Mouse (Mus musculus) MEL-GATA-1-ER (cell line): ENCODE data around the gene Nlrp3.
"Not testable (repeated sequence)": the region's sequence is repeated elsewhere in the genome, so short reads cannot be mapped to it uniquely, and the experiment has no call there.

Source experiments
- DNase-seq: peaks from one replicate; pipeline ENCODE4 v3.0.0-alpha.2; 2012; ENCODE audit warnings: low read depth; ENCODE audit errors: extremely low read depth

Gene Nlrp3

DNA sequence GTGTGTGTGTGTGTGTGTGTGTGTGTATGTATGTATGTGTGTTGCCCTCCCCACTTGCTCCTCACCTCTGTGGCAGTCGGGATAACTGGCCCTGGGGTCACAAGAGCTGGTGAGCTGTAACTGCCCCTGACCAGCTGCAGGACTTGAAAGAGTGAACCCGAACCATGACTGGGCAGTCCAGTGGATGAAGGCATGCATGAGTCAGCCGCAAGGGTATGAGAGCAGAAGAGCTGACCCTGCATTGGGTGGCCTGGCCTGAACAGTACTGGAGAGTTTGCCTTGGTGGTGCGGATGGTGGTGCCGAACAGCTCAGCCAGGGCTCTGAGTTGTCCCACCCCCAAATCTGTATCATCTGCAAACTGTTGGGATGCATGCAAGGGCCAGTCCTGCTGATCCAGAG is 9.8 kb upstream of the Nlrp3 start:
- DNase-seq: no peak

DNA sequence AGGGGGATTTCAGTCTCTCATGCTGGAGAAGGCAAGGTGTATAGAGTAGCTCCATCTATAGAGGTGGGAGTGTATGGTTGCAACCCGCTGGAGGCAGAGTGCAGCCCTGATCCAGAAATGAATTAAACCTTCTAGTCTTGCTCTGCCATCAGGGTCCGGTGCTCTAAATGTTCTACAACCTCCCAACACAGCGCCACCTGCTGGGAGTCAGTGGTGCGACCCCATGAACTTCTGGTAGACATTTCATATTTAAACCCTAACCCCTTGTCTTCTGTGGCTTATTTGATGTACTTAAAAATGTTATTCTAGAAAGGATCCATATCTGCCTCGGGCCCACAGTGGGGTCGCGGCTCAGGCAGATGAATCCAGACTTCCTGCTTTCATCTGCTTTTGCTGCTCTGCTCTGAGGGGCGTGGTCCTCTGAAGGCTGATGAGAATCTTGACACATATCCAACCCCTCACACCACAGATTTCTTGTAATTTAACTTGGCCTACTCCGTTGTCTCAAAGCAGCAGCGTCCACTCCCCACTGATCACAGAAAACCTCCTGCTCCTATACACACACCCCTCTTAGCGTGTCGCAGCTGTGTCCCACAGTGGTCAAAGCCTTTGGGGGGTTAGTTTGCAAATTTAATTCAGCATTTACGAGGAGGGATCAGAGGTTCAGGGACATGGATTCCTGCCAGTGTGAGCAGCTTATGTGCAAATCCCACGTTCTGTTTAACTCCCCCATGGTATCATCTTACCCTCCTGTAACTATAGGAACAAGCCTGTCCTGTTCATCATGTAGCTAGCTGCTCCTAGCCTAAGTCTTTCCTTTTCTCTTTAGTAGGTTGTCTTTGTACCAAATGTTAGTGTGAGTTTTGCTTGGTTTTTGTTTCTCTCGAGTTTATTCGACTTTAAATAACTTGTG is 3.9 kb upstream of the Nlrp3 start:
- DNase-seq: peak; percentile 25

DNA sequence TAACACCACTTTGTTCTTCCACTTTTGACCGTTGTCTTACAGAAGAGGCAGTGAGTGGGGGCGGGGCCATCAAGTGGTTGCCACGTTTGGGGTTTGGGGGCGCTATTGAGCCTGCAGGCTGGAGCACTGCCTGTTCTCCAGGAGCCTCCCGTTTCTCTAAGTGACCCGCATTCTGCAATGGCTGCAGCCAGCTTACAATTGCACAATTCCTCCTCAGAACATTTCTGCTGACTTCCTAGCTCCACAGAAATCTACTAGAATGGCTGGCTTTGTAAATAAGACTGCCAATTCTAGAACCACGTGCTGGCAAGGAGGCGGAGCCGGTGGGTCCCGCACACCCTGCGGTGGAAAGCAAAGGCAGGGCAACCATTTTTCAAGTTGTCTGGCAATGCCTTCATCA is 3.0 kb upstream of the Nlrp3 start:
- DNase-seq: peak; percentile 43

DNA sequence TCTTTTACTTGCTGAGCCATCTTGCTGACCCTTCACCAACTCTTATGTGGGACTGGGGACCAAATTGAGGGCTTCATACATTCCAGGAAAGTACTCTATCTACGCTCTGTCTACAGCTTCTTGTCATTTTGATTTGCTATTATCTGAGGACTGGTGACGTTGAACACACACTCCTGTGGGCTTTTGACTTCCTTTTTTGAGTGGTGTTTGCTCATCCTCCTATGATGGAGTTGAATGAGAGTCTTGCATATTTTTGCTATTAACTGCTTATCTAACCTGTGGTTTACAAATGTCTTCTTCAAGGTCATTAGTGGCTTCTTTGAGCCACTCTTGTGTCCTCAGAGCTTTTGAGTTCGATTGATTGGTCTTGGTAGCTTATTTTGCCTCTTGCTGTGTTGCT is 1.2 kb upstream of the Nlrp3 start:
- DNase-seq: peak; percentile 24

DNA sequence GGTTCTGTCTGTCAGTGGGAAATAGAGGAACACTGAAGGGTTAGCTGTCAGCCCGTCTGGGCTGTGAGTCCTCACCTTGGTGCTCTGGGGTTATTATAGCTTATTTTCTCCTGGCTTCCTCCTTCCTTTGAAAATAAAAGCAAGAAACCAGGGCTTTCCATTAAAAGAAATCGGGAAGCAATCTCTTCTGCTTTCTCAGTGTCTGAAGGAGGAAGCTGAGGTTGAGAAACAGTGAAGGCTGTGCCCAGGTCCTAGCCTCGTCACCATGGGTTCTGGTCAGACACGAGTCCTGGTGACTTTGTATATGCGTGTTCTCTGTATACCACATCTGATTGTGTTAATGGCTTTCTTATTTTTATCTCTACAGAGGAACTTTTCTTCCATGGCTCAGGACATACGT is 1.1 kb downstream of the Nlrp3 start:
- DNase-seq: no peak

DNA sequence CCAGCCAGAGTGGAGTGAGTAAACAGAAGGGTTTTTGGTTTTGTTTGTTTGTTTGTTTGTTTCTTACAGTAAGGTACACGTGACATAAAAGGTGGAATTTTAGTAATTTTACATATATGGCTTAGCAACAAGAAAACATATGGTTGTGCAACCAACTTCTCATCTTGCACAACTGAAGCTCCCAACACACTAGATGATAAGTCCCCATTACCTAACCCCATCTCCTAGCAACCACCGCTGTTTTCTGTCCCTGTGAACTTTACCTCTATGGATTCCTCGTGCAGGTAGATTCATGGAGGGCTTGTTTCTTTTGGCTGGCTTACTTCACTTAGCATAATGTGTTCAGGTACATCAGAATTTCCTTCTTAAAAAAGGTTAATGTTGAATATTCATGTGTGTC is 2.0 kb downstream of the Nlrp3 start:
- DNase-seq: no peak

DNA sequence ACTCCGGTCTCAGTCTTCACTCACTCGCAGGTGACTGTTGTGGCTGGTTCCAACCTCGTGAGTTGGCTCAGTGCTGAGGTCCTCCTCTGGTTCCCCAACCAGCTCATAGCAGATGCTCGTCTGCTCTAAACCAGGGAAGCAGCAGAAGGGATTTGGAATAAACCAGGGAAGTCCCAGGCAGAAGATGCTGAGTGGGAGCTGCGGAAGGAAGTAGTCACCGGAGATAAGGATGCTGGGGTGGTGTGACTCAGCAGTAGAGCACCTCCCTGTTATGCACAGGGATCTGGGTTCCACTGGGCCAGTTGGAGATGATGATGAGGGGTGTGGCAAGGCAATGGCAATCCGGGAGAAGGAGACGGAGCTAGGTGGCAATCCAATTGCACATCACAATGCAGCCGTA is 2.6 kb downstream of the Nlrp3 start:
- DNase-seq: no peak

DNA sequence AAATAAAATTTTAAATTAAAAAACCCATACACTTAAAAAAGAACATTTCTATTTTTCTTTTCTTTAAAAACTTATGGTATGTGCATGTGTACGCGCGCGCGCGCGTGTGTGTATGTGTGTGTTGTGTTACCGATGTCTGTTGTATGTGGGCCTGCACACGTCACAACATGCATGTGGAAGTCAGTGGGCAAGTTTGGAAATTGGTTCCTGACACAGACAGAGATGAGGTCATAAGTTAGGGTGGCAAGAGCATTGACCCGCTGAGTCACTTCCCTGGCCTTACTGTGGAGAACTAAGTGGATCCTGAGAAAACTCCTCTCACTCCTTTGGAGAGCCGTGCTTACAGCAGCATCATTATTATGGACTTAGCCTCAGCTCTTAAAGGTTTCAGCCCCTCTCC is 12.8 kb downstream of the Nlrp3 start:
- no peak for DNase-seq

DNA sequence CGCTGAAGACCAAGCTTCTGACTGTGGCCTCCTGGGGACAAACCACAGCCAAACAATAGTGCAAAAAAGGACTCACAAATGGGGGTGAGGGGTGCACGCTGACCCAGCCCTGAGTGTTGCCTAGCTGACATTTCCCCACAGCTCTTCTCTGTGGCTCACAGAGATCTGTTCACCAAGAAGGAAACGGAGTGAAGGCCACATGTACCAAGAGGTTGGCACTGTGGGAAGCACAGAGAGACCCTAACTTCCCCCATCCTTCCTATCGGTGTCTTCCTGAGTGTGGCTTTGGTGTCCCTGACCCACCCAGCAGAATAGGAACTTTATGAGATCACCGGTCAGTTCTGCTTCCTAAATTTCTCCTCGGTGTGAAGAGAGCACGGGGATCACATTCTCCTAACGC is 13.2 kb downstream of the Nlrp3 start:
- DNase-seq: no peak

DNA sequence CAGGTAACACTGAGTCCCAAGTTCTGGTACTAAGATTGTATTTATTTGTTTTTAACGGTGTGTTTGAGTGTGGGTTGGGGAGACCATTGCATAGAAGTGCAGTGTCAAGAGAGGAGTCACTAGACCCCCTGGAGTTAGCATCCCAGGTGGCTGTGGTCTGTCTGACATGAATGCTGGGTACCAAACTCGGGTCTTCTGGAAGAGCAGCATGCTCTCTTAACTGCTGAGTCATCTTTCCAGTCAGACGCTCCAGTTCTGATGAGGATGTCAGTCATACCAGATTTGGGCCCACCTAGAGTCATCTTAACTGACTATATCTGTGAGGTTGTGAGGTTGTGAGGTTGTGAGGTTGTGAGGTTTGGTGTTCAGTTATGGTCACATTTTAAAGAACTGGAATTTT is 19.5 kb downstream of the Nlrp3 start:
- DNase-seq: no peak

DNA sequence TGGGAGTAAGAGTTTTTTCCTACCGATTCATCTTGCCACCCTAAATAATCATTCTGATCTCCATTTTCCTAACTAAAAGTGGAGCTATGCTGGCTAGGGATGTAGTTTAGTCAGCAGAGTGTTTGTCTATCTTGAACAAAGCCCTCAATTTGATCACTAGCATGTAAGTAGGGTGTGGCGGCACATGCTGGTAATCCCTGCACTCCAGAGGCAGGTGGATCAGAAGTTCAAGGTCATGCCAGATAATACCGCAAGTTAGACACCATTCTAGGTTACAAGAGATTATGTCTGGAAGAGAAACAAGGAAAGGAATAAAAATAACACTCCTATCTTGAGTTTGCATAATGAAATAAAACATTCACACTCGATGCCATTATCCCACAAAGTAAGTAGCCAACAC is 21.0 kb downstream of the Nlrp3 start:
- no peak for DNase-seq

DNA sequence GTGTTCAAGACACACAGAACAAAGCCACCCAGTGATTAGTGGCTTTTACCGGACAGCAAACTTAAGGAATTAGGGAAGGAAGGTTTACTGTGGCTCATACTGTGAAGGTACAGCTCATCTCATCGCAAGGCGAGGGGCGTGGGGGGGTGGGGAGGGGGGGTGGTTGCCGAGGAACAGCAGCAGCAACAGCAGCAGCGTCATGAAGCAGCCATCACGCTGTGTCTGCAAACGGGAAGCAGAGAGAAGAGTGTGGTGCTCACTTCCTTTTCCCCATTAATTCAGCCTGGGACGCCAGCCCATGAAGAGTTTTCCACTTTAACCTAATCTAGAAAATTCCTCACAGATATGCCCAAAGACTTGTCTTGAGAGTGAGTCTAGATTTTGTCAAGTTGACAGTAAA is 21.5 kb downstream of the Nlrp3 start:
- DNase-seq: no peak

DNA sequence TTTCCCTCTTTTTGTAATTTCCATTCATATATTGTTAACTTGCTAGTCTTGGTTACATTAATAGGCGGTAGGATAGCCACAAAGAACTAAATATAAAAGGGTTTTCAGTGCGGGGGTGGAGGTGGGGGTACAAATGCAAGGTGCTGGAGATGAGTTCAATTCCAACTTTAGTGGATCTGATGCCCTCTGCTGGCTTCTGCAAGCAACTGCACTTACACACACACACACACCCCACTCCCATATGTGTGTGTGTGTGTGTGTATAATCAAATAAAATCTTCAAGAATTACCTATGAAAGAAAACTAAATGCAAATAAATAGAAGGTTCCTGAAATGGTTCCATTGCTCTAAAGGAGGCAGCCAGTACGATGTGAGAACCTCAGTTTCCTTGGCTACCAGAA is 27.9 kb downstream of the Nlrp3 start:
- no peak for DNase-seq

DNA sequence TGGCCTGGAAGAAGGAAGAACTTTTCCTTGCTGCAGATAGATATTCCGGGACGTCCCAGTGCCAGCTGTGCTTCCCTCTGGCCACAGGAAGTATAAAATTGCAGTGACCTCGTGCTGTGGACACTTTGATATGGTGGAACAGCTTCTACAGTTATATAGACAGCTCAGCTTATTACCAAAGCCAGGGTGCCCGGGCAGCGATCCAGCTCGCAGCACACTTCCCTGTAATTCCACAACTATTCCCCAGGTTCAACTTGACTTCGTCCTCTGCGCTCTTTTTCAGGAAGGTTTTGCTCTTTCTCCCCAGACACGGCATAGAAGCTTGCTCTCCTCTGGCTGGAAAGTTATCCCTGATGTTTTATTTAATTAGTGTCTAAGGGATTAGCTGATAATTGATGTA is 34.4 kb downstream of the Nlrp3 start:
- DNase-seq: no peak

DNA sequence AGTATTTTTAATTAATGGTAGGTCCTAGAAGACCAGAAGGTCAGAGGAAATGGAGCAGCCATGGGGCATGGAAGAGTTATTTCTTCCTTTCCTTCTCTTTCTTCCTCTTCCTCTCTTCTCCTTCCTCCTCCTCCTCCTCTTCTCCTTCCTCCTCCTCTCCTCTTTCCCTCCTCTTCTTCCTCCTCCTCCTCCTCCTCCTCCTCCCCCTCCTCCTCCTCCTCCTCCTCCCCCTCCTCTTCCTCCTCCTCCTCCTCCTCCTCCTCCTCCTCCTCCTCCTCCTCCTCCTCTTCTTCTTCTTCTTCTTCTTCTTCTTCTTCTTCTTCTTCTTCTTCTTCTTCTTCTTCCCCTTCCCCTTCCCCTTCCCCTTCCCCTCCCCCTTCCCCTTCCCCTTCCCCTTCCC is 34.8 kb downstream of the Nlrp3 start, which contains the start of gene Olfr222:
TSS of gene Olfr222 (minus strand) at position 101 of the 400 bp plus-strand sequence.
- DNase-seq: not testable (repeated sequence)

DNA sequence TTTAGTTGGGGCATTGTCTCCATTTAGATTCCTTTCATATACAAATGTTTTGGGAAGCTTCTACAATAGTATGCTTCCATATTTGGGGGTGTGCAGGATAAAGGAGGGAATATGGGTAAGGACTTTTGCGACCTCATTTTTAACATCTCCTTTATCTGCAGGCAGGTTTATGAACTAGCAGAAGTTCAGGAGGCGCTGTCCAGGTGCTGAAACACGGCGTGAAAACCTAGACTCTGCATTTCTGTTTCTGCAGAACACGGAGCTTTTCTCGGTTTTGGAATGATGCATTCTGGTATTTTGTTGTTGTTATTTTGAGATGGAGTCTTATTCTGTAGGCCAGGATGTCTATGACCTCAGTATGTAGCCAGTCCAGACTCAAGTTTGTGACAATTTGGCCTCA is 43.2 kb downstream of the Nlrp3 start:
- no peak for DNase-seq

DNA sequence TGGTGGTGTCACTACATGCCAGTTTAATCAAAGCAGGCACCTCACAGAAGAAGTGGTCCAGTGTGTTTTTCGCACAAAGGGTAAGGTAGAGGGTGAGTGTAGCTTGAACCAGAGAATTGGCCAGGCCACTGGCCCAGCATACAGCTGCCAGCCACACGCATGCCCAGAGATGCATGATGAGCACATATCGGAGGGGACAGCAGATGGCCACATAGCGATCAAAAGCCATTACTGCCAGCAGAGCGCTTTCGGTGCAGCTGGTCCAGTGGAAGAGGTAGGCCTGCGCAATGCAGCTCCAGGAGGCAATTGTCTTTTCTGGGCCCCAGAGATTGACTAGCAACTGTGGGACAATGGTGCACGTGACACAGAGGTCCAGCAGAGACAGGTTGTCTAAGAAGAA is 48.1 kb downstream of the Nlrp3 start:
- no peak for DNase-seq

DNA sequence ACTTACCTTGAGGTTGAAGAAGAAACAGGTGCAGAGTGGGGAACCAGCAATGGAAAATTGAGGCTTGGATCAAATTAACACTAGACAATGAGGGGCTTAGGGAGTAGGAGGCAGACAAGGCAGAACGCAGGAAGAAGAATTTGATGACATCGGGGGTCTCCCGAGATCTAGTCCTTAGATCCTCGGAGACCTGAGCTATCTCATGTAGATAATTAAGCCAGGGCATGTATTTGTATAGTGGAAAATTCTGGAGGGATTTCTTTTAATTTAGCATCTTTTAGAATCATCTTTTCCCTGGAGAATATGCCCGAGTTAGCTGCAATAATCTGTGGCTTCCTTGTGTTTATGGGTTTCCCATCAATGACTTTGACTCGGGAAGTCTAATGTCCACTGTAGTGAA is 51.8 kb downstream of the Nlrp3 start, which contains the start of gene Olfr223:
TSS of gene Olfr223 (minus strand) at position 101 of the 400 bp plus-strand sequence.
- no peak for DNase-seq

DNA sequence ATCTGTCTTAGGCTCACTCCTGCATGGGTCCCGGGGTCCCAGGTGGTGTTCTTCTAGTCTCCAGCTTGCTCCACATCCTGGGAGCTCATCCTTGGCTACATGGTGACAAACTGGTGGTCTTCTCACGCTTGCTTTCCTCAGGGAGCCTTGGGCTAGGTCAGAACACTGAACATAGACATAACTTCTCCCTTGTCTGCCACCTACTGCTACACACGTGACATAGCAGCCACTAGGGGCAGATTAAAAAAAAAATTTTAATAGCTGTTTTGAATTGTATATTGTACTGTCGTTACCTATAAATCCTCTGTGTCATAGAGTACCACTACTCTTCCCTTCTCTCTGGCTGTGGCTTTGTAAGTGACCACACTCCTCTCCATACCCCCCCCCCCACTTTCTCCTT is 54.7 kb downstream of the Nlrp3 start:
- no peak for DNase-seq

DNA sequence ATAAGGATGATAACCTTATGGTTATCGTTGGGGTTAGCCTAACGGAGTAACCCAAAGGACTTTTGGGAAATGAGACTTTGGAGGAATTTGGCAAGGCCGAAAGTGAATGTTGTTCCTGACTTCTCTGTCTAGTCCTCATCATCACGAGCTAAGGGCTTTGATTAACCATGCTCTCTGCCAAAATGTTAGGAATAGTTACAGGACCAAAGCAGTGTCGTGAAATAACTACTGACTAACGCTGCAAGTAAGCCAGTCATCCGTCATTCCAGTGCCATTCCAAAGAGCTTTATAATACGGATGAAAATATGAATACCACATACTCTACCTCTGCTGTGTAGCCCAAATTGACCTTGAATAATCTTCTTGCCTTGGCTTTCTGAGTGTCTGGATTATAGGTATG is 55.6 kb downstream of the Nlrp3 start:
- DNase-seq: no peak

DNA sequence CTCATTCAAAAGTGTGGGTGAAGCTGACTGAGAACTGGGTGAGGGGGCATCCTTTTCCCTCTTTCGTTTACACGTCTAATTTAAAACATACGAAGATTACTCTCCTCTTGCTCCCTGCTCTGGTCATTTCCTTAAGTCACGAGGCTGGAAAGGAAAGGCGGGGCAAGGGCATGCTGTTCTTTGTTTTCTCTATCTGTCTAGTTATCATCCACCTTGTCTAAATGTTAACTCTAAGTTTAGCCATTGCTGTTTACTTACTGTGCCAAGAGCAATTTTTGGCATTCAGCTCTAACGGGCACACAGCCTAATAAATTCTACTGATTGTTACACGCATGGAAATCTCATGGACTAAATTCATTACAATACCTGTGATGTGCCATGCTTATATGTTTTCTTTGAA is 57.8 kb downstream of the Nlrp3 start:
- no peak for DNase-seq

DNA sequence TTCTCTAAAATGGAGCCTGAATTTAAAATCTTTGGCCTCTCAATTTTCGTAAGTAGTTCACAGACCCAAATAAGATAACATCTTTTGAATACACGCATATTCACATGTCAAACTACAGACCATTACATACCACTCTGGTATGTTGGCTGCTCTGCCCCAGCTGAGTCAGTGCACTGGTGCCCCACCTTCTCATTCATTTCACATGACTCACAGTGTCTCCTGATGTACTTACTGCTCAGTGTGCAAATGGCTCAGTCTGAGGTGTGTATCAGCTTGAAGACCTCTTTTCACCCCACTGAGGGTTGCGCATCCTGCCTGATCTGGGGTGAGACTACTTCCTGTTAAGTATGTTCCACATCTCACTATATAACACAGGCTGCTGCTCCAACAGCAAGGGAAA is 59.5 kb downstream of the Nlrp3 start:
- no peak for DNase-seq

DNA sequence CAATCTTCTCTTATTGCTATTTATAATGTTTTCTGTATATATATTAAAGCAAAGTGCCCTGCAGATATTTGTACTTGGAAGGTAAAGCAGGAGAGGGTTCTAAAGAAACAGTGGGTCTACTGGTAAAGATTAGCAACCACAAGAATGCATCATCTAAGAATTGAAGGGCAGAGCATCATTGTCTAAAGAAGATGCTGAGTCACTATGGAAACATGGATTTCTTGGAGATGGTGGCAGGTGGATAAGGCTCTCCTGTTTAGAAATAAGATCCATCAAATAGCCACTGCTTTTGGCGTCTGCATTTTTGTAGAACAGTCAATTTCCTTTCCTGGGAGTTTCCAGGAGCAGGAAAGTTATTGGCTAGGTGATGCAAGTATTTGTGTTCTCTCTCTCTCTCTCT is 60.9 kb downstream of the Nlrp3 start:
- DNase-seq: no peak
